8 mouse cellular contexts compared by ENCODE assay signal in the genomic region with DNA sequence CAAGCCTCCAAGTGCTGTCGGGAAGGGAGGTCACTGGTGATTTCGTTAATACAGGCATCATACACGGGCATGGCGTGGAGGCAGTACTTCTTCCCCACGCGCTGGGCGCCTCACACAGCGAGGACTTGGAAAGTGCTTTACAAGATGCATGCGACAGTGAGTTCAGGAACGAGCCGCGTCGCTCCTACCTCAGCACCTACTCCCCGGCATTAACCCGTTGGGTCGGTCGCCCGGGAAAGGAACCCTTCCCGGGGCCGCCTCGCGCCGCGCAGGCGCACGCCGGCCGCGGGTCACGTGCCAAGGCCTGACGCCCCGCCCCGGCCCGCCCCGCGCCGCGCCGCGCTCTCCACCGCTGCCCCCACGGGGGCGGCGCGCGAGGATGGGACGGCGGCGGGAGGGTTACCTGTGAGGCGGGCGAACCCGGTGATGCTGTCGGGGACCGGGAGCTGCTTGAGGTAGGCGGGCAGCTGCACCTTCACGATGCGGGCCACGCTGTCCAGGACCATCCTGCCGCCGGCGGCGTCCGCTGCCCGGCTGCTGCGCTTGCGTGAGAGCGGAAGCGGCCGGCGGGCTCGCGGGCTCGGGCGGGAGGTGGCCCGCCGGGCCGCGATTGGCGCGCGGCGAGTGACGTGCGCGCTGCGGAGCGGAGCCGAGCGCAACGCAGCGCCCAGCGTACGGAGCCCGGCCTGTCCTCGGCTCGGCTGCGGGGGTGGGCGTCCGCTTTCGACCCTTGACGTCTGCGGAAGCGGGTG. TPM values are rescaled to one million over a fixed set of nuclear protein-coding genes. Genes with fewer than 3 reads are reported as not detected.
DNase-seq lines count a peak whose midpoint lies in the region; ATAC-seq lines count a peak whose summit lies in the region.

No protein-coding gene starts in this region.

- under 1% methylated on average over 99 of the region's 103 CpGs for WGBS in heart, embryonic 13.5 days
- WGBS in liver, embryonic 12.5 days (ENCODE audit: insufficient replicate concordance): under 1% methylated on average over 81 of the region's 103 CpGs

- H3K4me2 ChIP-seq in heart, embryonic 13.5 days: peak overlapping the region; percentile 82
- H3K4me2 ChIP-seq in liver, embryonic 12.5 days: peak overlapping the region; percentile 79

- peaks cover 38% of the 10 kb centered on the region for H3K36me3 ChIP-seq in erythroblast, embryonic 14.5 days (ENCODE audit: control insufficient read depth)
- H3K36me3 ChIP-seq in heart, embryonic 13.5 days: peaks cover 8% of the 10 kb centered on the region
- H3K36me3 ChIP-seq in liver, embryonic 12.5 days: peaks cover 8% of the 10 kb centered on the region; the same call in 1 of the 2 replicates
- no peaks in the 10 kb centered on the region for H3K36me3 ChIP-seq in splenic B cell, adult 2 months (ENCODE audit: control insufficient read depth, insufficient read depth, low read length, poor library complexity, severe bottlenecking)

- peaks cover 47% of the 10 kb centered on the region for H3K4me1 ChIP-seq in erythroblast, embryonic 14.5 days (ENCODE audit: control insufficient read depth)
- H3K4me1 ChIP-seq in heart, embryonic 13.5 days: peaks cover 24% of the 10 kb centered on the region
- H3K4me1 ChIP-seq in liver, embryonic 12.5 days: peaks cover 29% of the 10 kb centered on the region

- peak; percentile 97 for ATAC-seq in heart, embryonic 13.5 days (ENCODE audit: extremely low read depth, insufficient number of reproducible peaks, low FRiP score, low TSS enrichment)
- peak; percentile 96 for ATAC-seq in liver, embryonic 12.5 days

- H3K9me3 ChIP-seq in erythroblast, embryonic 14.5 days (ENCODE audit: control insufficient read depth, low read length): no peaks in the 10 kb centered on the region
- H3K9me3 ChIP-seq in heart, embryonic 13.5 days: no peaks in the 10 kb centered on the region
- H3K9me3 ChIP-seq in liver, embryonic 12.5 days (replicated peaks): no peaks in the 10 kb centered on the region

- H3K4me3 ChIP-seq in erythroblast, embryonic 14.5 days (replicated peaks): peak overlapping the region; percentile 68
- H3K4me3 ChIP-seq in heart, embryonic 13.5 days: peak overlapping the region; percentile 80
- peak overlapping the region; percentile 84 for H3K4me3 ChIP-seq in liver, embryonic 12.5 days

- peak; percentile 93 for DNase-seq in CD4-positive helper T cell, adult 2 months (ENCODE audit: low read depth, low spot score)
- peak; percentile 78 for DNase-seq in brain, embryonic 18.5 days (ENCODE audit: low read depth, low spot score)
- DNase-seq in kidney, postnatal 10 days: peak; percentile 91
- DNase-seq in naive thymus-derived CD4-positive, alpha-beta T cell, adult 2 months (ENCODE audit: low read depth): peak; percentile 92
- peak; percentile 94 for DNase-seq in splenic B cell, adult 2 months (ENCODE audit: low read depth, low spot score)

- peak overlapping the region; percentile 91 for H3K9ac ChIP-seq in heart, embryonic 13.5 days
- H3K9ac ChIP-seq in liver, embryonic 12.5 days: peak overlapping the region; percentile 86

- H3K27ac ChIP-seq in heart, embryonic 13.5 days (replicated peaks): peak overlapping the region; percentile 98
- peak overlapping the region; percentile 92 for H3K27ac ChIP-seq in liver, embryonic 12.5 days

- H3K27me3 ChIP-seq in erythroblast, embryonic 14.5 days (ENCODE audit: control insufficient read depth): no peaks in the 10 kb centered on the region
- H3K27me3 ChIP-seq in heart, embryonic 13.5 days (replicated peaks): no peaks in the 10 kb centered on the region
- no peaks in the 10 kb centered on the region for H3K27me3 ChIP-seq in liver, embryonic 12.5 days (replicated peaks)
- no peaks in the 10 kb centered on the region for H3K27me3 ChIP-seq in splenic B cell, adult 2 months (ENCODE audit: control insufficient read depth, insufficient read depth, low read length, poor library complexity, severe bottlenecking)

RNA-seq across cellular contexts. Expression of gene Cisd2, which starts 0.7 kb away (rescaled TPM):
- 3.5 TPM in 2 replicates for polyA plus RNA-seq in erythroblast, embryonic 14.5 days (2012)
- 45.3 and 52.7 TPM in 2 replicates for polyA plus RNA-seq in heart, embryonic 13.5 days (2015; fragmentation: Nextera tagmentation; extraction: Ambion mirVana)
- 45.4 and 45.7 TPM in 2 replicates for polyA plus RNA-seq in liver, embryonic 12.5 days (2016; fragmentation: Nextera tagmentation; extraction: Ambion mirVana)

RNA-seq across cellular contexts. Expression of gene Ube2d3, which starts 14.9 kb away (rescaled TPM):
- polyA plus RNA-seq in erythroblast, embryonic 14.5 days (2012): 24.9 and 31.3 TPM in 2 replicates
- polyA plus RNA-seq in heart, embryonic 13.5 days (2015; fragmentation: Nextera tagmentation; extraction: Ambion mirVana): 398 and 436 TPM in 2 replicates
- 331 and 332 TPM in 2 replicates for polyA plus RNA-seq in liver, embryonic 12.5 days (2016; fragmentation: Nextera tagmentation; extraction: Ambion mirVana)

Comparison
In these comparisons a context has a peak if more than half of its experiments do, and no peak if none do; other contexts are left out.
1. Peak in every context shown above with its lines: DNase-seq, ATAC-seq, H3K4me3 ChIP-seq and H3K27ac ChIP-seq.
2. RNA of gene Cisd2, which starts 0.7 kb away (polyA plus RNA-seq): 45.4 to 45.7 TPM in liver, embryonic 12.5 days and 45.3 to 52.7 TPM in heart, embryonic 13.5 days; 3.5 TPM in erythroblast, embryonic 14.5 days; every median in the first group is over 10 times any median in the second.
3. RNA of gene Ube2d3, which starts 14.9 kb away (polyA plus RNA-seq): 398 to 436 TPM in heart, embryonic 13.5 days and 331 to 332 TPM in liver, embryonic 12.5 days; 24.9 to 31.3 TPM in erythroblast, embryonic 14.5 days; every median in the first group is over 10 times any median in the second.